Mouse (Mus musculus): ENCODE results near the gene Exoc2.

Exoc2 gene

GRCm38 (mm10) chr13:30888480-30888879 lies 85.4 kb downstream of the Exoc2 start:
- peak; percentile 81 for DNase-seq

- no peak for DNase-seq
Measured at GRCm38 (mm10) chr13:30880310-30880709, 93.6 kb downstream of the Exoc2 start.

GRCm38 (mm10) chr13:30879871-30880270 lies 94.0 kb downstream of the Exoc2 start:
- no peak for DNase-seq

GRCm38 (mm10) chr13:30875825-30876224 lies 98.1 kb downstream of the Exoc2 start:
- DNase-seq, result no peak

- no peak for DNase-seq
Measured at GRCm38 (mm10) chr13:30873472-30873871, 100.4 kb downstream of the Exoc2 start.

- no peak for DNase-seq
Measured at GRCm38 (mm10) chr13:30865486-30865885, 108.4 kb downstream of the Exoc2 start.

- DNase-seq, result no peak
Measured at GRCm38 (mm10) chr13:30864042-30864441, 109.9 kb downstream of the Exoc2 start.

- no peak for DNase-seq
Measured at GRCm38 (mm10) chr13:30858421-30858820, 115.5 kb downstream of the Exoc2 start.

GRCm38 (mm10) chr13:30850736-30851135 lies 123.2 kb downstream of the Exoc2 start:
- DNase-seq, result no peak

- DNase-seq, result no peak
Measured at GRCm38 (mm10) chr13:30848001-30848400, 125.9 kb downstream of the Exoc2 start.

GRCm38 (mm10) chr13:30846506-30846905 lies 127.4 kb downstream of the Exoc2 start:
- DNase-seq, result no peak

GRCm38 (mm10) chr13:30843049-30843448 lies 130.8 kb downstream of the Exoc2 start:
- DNase-seq, result no peak

- DNase-seq, result no peak
Measured at GRCm38 (mm10) chr13:30841843-30842242, 132.1 kb downstream of the Exoc2 start.

GRCm38 (mm10) chr13:30841306-30841705 lies 132.6 kb downstream of the Exoc2 start:
- no peak for DNase-seq

- no peak for DNase-seq
Measured at GRCm38 (mm10) chr13:30840700-30841099, 133.2 kb downstream of the Exoc2 start.

GRCm38 (mm10) chr13:30836342-30836741 lies 137.6 kb downstream of the Exoc2 start:
- DNase-seq, result no peak

GRCm38 (mm10) chr13:30834859-30835258 lies 139.0 kb downstream of the Exoc2 start:
- no peak for DNase-seq

- DNase-seq, result no peak
Measured at GRCm38 (mm10) chr13:30834349-30834748, 139.5 kb downstream of the Exoc2 start.

- no peak for DNase-seq
Measured at GRCm38 (mm10) chr13:30833476-30834149, 140.3 kb downstream of the Exoc2 start.

GRCm38 (mm10) chr13:30831369-30831768 lies 142.5 kb downstream of the Exoc2 start:
- DNase-seq, result no peak

- no peak for DNase-seq
Measured at GRCm38 (mm10) chr13:30826511-30826910, 147.4 kb downstream of the Exoc2 start.

- no peak for DNase-seq
Measured at GRCm38 (mm10) chr13:30824903-30825302, 149.0 kb downstream of the Exoc2 start.

- DNase-seq, result no peak
Measured at GRCm38 (mm10) chr13:30820555-30820954, 153.3 kb downstream of the Exoc2 start.

GRCm38 (mm10) chr13:30819891-30820290 lies 154.0 kb downstream of the Exoc2 start:
- DNase-seq, result no peak

GRCm38 (mm10) chr13:30817436-30817835 lies 156.5 kb downstream of the Exoc2 start:
- DNase-seq, result no peak
